24 mouse cellular contexts compared by ENCODE assay signal in genomic region chr6:117252361-117252760, GRCm38 (mm10).
"Had no signal": no experiment of that assay in that cellular context is flagged by ENCODE, and none has a peak within 500 bp of the region (broad histone marks: within the 10 kb centered on the region; RNA-seq: fewer than 3 reads in every experiment).

No protein-coding gene starts in this region.

- H3K27me3 ChIP-seq: liver, embryonic 12.5 days; liver, embryonic 15.5 days; megakaryocyte, embryonic 14.5 days; neural tube, embryonic 12.5 days; neural tube, embryonic 15.5 days; stomach, embryonic 15.5 days had no signal

- DNase-seq: kidney, adult 9 months; kidney, postnatal 25 days; layer of hippocampus, adult 9-11 months; liver; lung, adult 18-20 months; lung, postnatal 10 days; lung, postnatal 36 days; midbrain, embryonic 14.5 days; right cerebral cortex, adult 18-20 months; right cerebral cortex, postnatal 25 days; spleen, adult 18-20 months; thymus, postnatal 25 days had no signal

- H3K9me3 ChIP-seq: limb, embryonic 10.5 days; limb, embryonic 13.5 days; liver, embryonic 12.5 days; liver, embryonic 15.5 days; lung, embryonic 15.5 days; megakaryocyte, embryonic 14.5 days; midbrain, embryonic 10.5 days; neural tube, embryonic 12.5 days; neural tube, embryonic 15.5 days; stomach, embryonic 15.5 days had no signal

- H3K27ac ChIP-seq: kidney, postnatal 0 days; layer of hippocampus, adult 2 months; limb, embryonic 13.5 days; liver, embryonic 12.5 days; liver, embryonic 15.5 days; lung, embryonic 15.5 days; midbrain, embryonic 10.5 days; neural tube, embryonic 12.5 days; neural tube, embryonic 15.5 days; stomach, embryonic 15.5 days had no signal

- H3K4me1 ChIP-seq: liver, embryonic 12.5 days; liver, embryonic 15.5 days; megakaryocyte, embryonic 14.5 days; neural tube, embryonic 12.5 days had no signal

- H3K9ac ChIP-seq: limb, embryonic 13.5 days; liver, embryonic 12.5 days; liver, embryonic 15.5 days; lung, embryonic 15.5 days; neural tube, embryonic 12.5 days; neural tube, embryonic 15.5 days; stomach, embryonic 15.5 days had no signal

- H3K4me3 ChIP-seq: layer of hippocampus, adult 2 months; limb, embryonic 10.5 days; limb, embryonic 13.5 days; liver, embryonic 12.5 days; liver, embryonic 15.5 days; lung, embryonic 15.5 days; megakaryocyte, embryonic 14.5 days; midbrain, embryonic 10.5 days; neural tube, embryonic 12.5 days; neural tube, embryonic 15.5 days; stomach, embryonic 15.5 days had no signal

- H3K36me3 ChIP-seq: limb, embryonic 10.5 days; limb, embryonic 13.5 days; liver, embryonic 12.5 days; liver, embryonic 15.5 days; lung, embryonic 15.5 days; midbrain, embryonic 10.5 days; neural tube, embryonic 12.5 days; neural tube, embryonic 15.5 days; stomach, embryonic 15.5 days had no signal

- ATAC-seq: liver, embryonic 12.5 days had no signal

- H3K4me2 ChIP-seq: limb, embryonic 13.5 days; liver, embryonic 12.5 days; liver, embryonic 15.5 days; lung, embryonic 15.5 days; neural tube, embryonic 12.5 days; neural tube, embryonic 15.5 days; stomach, embryonic 15.5 days had no signal
